Mouse (Mus musculus): ENCODE data around the gene Gm20825. TPM values are rescaled to one million over a fixed set of nuclear protein-coding genes. Genes with fewer than 3 reads are reported as not detected.
"Not testable (repeated sequence)": the region's sequence is repeated elsewhere in the genome, so short reads cannot be mapped to it uniquely, and the experiment has no call there.

Gm20825 gene
- total RNA-seq (2012; rRNA removed) (not detected in 2 replicates), polyA plus RNA-seq (2012; ENCODE audit: insufficient read depth in 1 of 2, insufficient read length in 2 of 2, low read depth in 1 of 2, low replicate concordance in 2 of 2, missing spikeins in 1 of 2) (not detected)

DNA sequence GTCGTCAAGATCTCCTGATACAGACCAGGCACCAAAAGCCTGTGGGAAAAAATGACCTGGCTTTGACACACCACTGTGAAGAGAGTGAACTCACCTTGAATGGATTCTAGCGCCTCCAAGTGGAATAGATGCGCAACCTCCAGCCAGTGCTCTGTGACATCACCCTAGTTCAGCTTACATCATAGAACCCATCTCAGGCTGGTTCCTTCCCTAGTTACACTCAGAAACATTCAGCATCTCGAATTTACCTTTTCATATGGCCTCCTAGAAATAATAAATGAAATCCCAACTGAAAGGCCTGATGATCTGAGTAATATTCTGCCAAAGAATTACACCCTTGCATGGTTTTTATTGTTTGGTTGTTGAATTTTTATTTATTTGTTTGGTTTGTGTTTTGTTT, at the start of gene Gm20825:
TSS of gene Gm20825 (minus strand) at position 101 of the 400 bp plus-strand sequence.
- not testable (repeated sequence) for H3K9me3 ChIP-seq (replicated peaks; ENCODE audit: insufficient read depth, low read length); H3K36me3 ChIP-seq (ENCODE audit: control insufficient read depth in 1 of 2, insufficient read depth in 2 of 2, low read length in 2 of 2); H3K27me3 ChIP-seq (ENCODE audit: control insufficient read depth in 1 of 2, insufficient read depth in 2 of 2, low read length in 2 of 2); H3K79me2 ChIP-seq (ENCODE audit: control insufficient read depth, insufficient read depth, low read length, poor library complexity); H3K9ac ChIP-seq (ENCODE audit: control insufficient read depth, low read depth, low read length, poor library complexity, severe bottlenecking); H3K4me1 ChIP-seq (ENCODE audit: control insufficient read depth in 1 of 2, insufficient read depth in 2 of 2, low read length in 2 of 2); H3K27ac ChIP-seq (ENCODE audit: control insufficient read depth, low read depth, low read length); DNase-seq (ENCODE audit: low read depth, low spot score); H3K4me3 ChIP-seq (ENCODE audit: control insufficient read depth in 1 of 2, insufficient read depth in 1 of 2, low read depth in 2 of 2, low read length in 2 of 2)

Other genes starting within 250 kb of the Gm20825 start
- not detected in 2 replicates for gene Gm29049, start 74.3 kb downstream of the Gm20825 start, total RNA-seq (2012; rRNA removed)
- not detected for gene Gm29049, start 74.3 kb downstream of the Gm20825 start, polyA plus RNA-seq (2012; ENCODE audit: insufficient read depth in 1 of 2, insufficient read length in 2 of 2, low read depth in 1 of 2, low replicate concordance in 2 of 2, missing spikeins in 1 of 2)
- not detected in 2 replicates for gene Gm20824, start 186.4 kb upstream of the Gm20825 start, total RNA-seq (2012; rRNA removed)
- gene Gm20824, start 186.4 kb upstream of the Gm20825 start, polyA plus RNA-seq (2012; ENCODE audit: insufficient read depth in 1 of 2, insufficient read length in 2 of 2, low read depth in 1 of 2, low replicate concordance in 2 of 2, missing spikeins in 1 of 2), result not detected